Mouse (Mus musculus) lung, postnatal 0 days (tissue): ENCODE results near the gene 3110040M04Rik. TPM values are rescaled to one million over a fixed set of nuclear protein-coding genes. Genes with fewer than 3 reads are reported as not detected.

Experiments
- ATAC-seq: fragments of 200-750 bp; cut with Nextera tagmentation; 2 replicates; pipeline ENCODE4 v1.8.0; 2017; ENCODE audit warnings: moderate library complexity
- DNase-seq: peaks from one replicate; pipeline ENCODE4 v3.0.0-alpha.2; 2016; ENCODE audit warnings: low spot score
- H3K27ac ChIP-seq: fragments of 300-500 bp; sonication (generic); 2 replicates; pipeline ENCODE4 v1.5.1; 2014; ENCODE audit warnings: antibody characterized with exemption, mild to moderate bottlenecking, low read length, mixed read lengths
- H3K27me3 ChIP-seq: fragments of 300-500 bp; sonication (generic); replicated peaks from 2 replicates; pipeline ENCODE4 v1.6.1; 2014; ENCODE audit warnings: low read length, mixed read lengths; ENCODE audit not compliant: insufficient read depth
- H3K36me3 ChIP-seq: fragments of 300-500 bp; sonication (generic); 2 replicates; pipeline ENCODE4 v1.6.1; 2014; ENCODE audit warnings: low read length, mixed read lengths; ENCODE audit not compliant: insufficient read depth
- H3K4me1 ChIP-seq: fragments of 300-500 bp; sonication (generic); 2 replicates; pipeline ENCODE4 v1.6.1; 2014; ENCODE audit warnings: antibody characterized with exemption, low read depth, low read length, mixed read lengths; ENCODE audit not compliant: insufficient read depth
- H3K4me2 ChIP-seq: fragments of 300-500 bp; sonication (generic); replicated peaks from 2 replicates; pipeline ENCODE4 v1.6.1; 2014; ENCODE audit warnings: low read depth, mild to moderate bottlenecking, low read length, moderate library complexity, mixed read lengths
- H3K4me3 ChIP-seq: fragments of 300-500 bp; sonication (generic); 2 replicates; pipeline ENCODE4 v1.5.1; 2014; ENCODE audit warnings: low read depth, low read length
- H3K9ac ChIP-seq: fragments of 300-500 bp; sonication (generic); replicated peaks from 2 replicates; pipeline ENCODE4 v1.6.1; 2014; ENCODE audit warnings: low read depth, mild to moderate bottlenecking
- H3K9me3 ChIP-seq: fragments of 300-500 bp; sonication (generic); 2 replicates; pipeline ENCODE4 v1.6.1; 2016; ENCODE audit warnings: low read length, mixed read lengths
- CTCF ChIP-seq: IDR thresholded peaks from 2 replicates; pipeline ENCODE4 v1.5.1; 2016; ENCODE audit warnings: antibody characterized with exemption, mild to moderate bottlenecking
- EP300 ChIP-seq: IDR thresholded peaks from 2 replicates; pipeline ENCODE4 v1.6.1; 2016; ENCODE audit warnings: antibody characterized with exemption, mild to moderate bottlenecking, control low read depth
- WGBS: fragments of 180-500 bp; shearing (Covaris S2); extraction: QIAGEN DNeasy Blood & Tissue Kit; methylation state at CpG from one replicate; pipeline ENCODE4 v1.1.7; 2014; 5-methylcytosine and 5-hydroxymethylcytosine counted together
- polyA plus RNA-seq: library from polyadenylated mRNA; unstranded; fragments of >200 nt; fragmentation: Nextera tagmentation; extraction: Ambion mirVana; gene quantifications from 2 replicates; pipeline ENCODE4 v1.2.1, GENCODE M21; 2015

Gene 3110040M04Rik
- polyA plus RNA-seq, 1 experiment from 2014 or later, result not detected

- no peak overlapping the region for H3K4me2 ChIP-seq
- WGBS, result 51% methylated on average over 2 of the region's 2 CpGs
- no peaks in the 10 kb centered on the region for H3K36me3 ChIP-seq
- no peaks in the 10 kb centered on the region for H3K27me3 ChIP-seq
- DNase-seq (peak; percentile 31), ATAC-seq (peak; percentile 54)
- no peak overlapping the region for H3K4me3 ChIP-seq
- H3K27ac ChIP-seq, result no peak overlapping the region
- no peak overlapping the region for H3K9ac ChIP-seq
- H3K4me1 ChIP-seq, result no peaks in the 10 kb centered on the region; the same call in 1 of the 2 replicates
- TF ChIP-seq EP300 (no peak), CTCF (no peak)
- H3K9me3 ChIP-seq, result no peaks in the 10 kb centered on the region
Observed at GRCm38 (mm10) chr1:151235574-151235973, 31.7 kb downstream of the 3110040M04Rik start.

GRCm38 (mm10) chr1:151236141-151236930 lies 32.4 kb downstream of the 3110040M04Rik start:
- H3K9me3 ChIP-seq, result no peaks in the 10 kb centered on the region

GRCm38 (mm10) chr1:151237780-151238179 lies 33.9 kb downstream of the 3110040M04Rik start:
- peak; percentile 76 for DNase-seq
- no peak overlapping the region for H3K4me2 ChIP-seq
- no peaks in the 10 kb centered on the region; the same call in 1 of the 2 replicates for H3K4me1 ChIP-seq
- H3K27me3 ChIP-seq, result no peaks in the 10 kb centered on the region
- H3K27ac ChIP-seq, result peak overlapping the region; percentile 47; the same call in 1 of the 2 replicates
- peak; percentile 66 for ATAC-seq
- peak; percentile 80 for TF ChIP-seq EP300
- no peak for TF ChIP-seq CTCF
- WGBS, result 54% methylated on average over 3 of the region's 3 CpGs
- H3K4me3 ChIP-seq, result no peak overlapping the region
- no peaks in the 10 kb centered on the region for H3K36me3 ChIP-seq
- H3K9me3 ChIP-seq, result no peaks in the 10 kb centered on the region
- no peak overlapping the region for H3K9ac ChIP-seq

More at GRCm38 (mm10) chr1:151236141-151236930, 32.4 kb downstream of the 3110040M04Rik start:
- Histone ChIP-seq H3K4me1 (no peaks in the 10 kb centered on the region; the same call in 1 of the 2 replicates), H3K4me3 (no peak overlapping the region), H3K4me2 (no peak overlapping the region), H3K9ac (no peak overlapping the region), H3K27me3 (no peaks in the 10 kb centered on the region), H3K27ac (peak overlapping the region; percentile 20), H3K36me3 (no peaks in the 10 kb centered on the region)
- WGBS, result 43% methylated on average over 13 of the region's 13 CpGs
- peak; percentile 83 for ATAC-seq
- TF ChIP-seq CTCF (no peak), EP300 (0 out of 2 replicates have a peak, but pooled peaks have one; percentile 21)
- peak; percentile 71 for DNase-seq

DNA sequence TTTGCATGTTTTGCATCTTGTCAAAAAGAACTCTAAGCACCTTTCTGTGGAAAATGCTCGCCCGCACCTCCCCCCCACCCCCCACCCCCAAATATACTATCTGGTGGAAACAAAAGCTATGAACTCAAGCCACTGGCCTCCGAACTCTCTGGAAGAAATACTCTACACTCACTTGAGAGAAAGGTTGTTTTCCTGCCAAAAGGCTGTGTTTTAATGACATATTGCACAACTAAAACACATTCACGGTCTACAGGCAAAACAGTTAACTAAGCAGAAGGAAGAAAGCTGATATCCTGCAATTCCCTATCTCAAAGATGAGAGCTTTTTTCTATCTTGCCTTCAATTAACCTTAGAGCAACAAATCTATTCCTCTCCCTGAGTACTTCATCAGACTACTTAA lies 39.4 kb downstream of the 3110040M04Rik start:
- Histone ChIP-seq H3K27me3 (no peaks in the 10 kb centered on the region), H3K27ac (no peak overlapping the region), H3K4me3 (no peak overlapping the region), H3K9ac (no peak overlapping the region), H3K4me1 (no peaks in the 10 kb centered on the region; the same call in 1 of the 2 replicates), H3K4me2 (no peak overlapping the region), H3K9me3 (no peaks in the 10 kb centered on the region), H3K36me3 (no peaks in the 10 kb centered on the region)
- TF ChIP-seq CTCF (no peak), EP300 (no peak)
- 54% methylated on average over 4 of the region's 4 CpGs for WGBS
- DNase-seq (peak; percentile 79), ATAC-seq (peak; percentile 50)

GRCm38 (mm10) chr1:151244013-151244412 lies 40.1 kb downstream of the 3110040M04Rik start:
- Histone ChIP-seq H3K36me3 (no peaks in the 10 kb centered on the region), H3K27me3 (no peaks in the 10 kb centered on the region), H3K27ac (no peak overlapping the region), H3K4me2 (no peak overlapping the region), H3K9me3 (no peaks in the 10 kb centered on the region), H3K9ac (no peak overlapping the region), H3K4me3 (no peak overlapping the region), H3K4me1 (no peaks in the 10 kb centered on the region; the same call in 1 of the 2 replicates)
- DNase-seq (no peak), ATAC-seq (no peak)
- WGBS, result 90% methylated on average over 5 of the region's 5 CpGs
- TF ChIP-seq CTCF (no peak), EP300 (no peak)

GRCm38 (mm10) chr1:151244761-151245160 lies 40.8 kb downstream of the 3110040M04Rik start:
- Histone ChIP-seq H3K9me3 (no peaks in the 10 kb centered on the region), H3K4me3 (no peak overlapping the region), H3K9ac (no peak overlapping the region), H3K27ac (no peak overlapping the region), H3K27me3 (no peaks in the 10 kb centered on the region), H3K36me3 (no peaks in the 10 kb centered on the region), H3K4me1 (no peaks in the 10 kb centered on the region), H3K4me2 (peak overlapping the region; percentile 38; the same call in 1 of the 2 replicates)
- ATAC-seq, result peak; percentile 41
- DNase-seq, result peak; percentile 45
- TF ChIP-seq CTCF (no peak), EP300 (no peak)
- WGBS, result 64% methylated on average over 4 of the region's 4 CpGs
